Mouse (Mus musculus) liver, embryonic 16.5 days (tissue): Measurements from ENCODE around the gene Pik3r5. TPM values are rescaled to one million over a fixed set of nuclear protein-coding genes. Genes with fewer than 3 reads are reported as not detected.
A peak's percentile ranks its signal among the peaks of the same experiment; 100 is the strongest.

ENCODE experiments used
- ATAC-seq: fragments of 200-750 bp; cut with Nextera tagmentation; 2 replicates; pipeline ENCODE4 v1.8.0; 2017; ENCODE audit warnings: low read depth, mild to moderate bottlenecking, moderate number of reproducible peaks, moderate library complexity
- H3K27ac ChIP-seq: fragments of 300-500 bp; sonication (generic); 2 replicates; pipeline ENCODE4 v1.5.1; 2014; ENCODE audit warnings: mild to moderate bottlenecking, low read length
- H3K27me3 ChIP-seq: fragments of 300-500 bp; sonication (generic); 2 replicates; pipeline ENCODE4 v1.6.1; 2014; ENCODE audit warnings: low read depth, low read length, mixed read lengths; ENCODE audit not compliant: control insufficient read depth, insufficient read depth
- H3K36me3 ChIP-seq: fragments of 300-500 bp; sonication (generic); 2 replicates; pipeline ENCODE4 v1.6.1; 2014; ENCODE audit warnings: mild to moderate bottlenecking; ENCODE audit not compliant: control insufficient read depth, insufficient read depth
- H3K4me1 ChIP-seq: fragments of 300-500 bp; sonication (generic); 2 replicates; pipeline ENCODE4 v1.6.1; 2014; ENCODE audit warnings: low read depth, low read length, mixed read lengths; ENCODE audit not compliant: control insufficient read depth
- H3K4me2 ChIP-seq: fragments of 300-500 bp; sonication (generic); 2 replicates; pipeline ENCODE4 v1.6.1; 2014; ENCODE audit warnings: low read depth, low read length, mixed read lengths
- H3K4me3 ChIP-seq: fragments of 300-500 bp; sonication (generic); 2 replicates; pipeline ENCODE4 v1.5.1; 2014; ENCODE audit warnings: low read depth, mild to moderate bottlenecking, low read length
- H3K9ac ChIP-seq: fragments of 300-500 bp; sonication (generic); 2 replicates; pipeline ENCODE4 v1.6.1; 2014; ENCODE audit warnings: low read depth, low read length
- H3K9me3 ChIP-seq: fragments of 300-500 bp; sonication (generic); replicated peaks from 2 replicates; pipeline ENCODE4 v1.6.1; 2016; ENCODE audit warnings: low read length; ENCODE audit not compliant: control insufficient read depth
- WGBS: fragments of 180-500 bp; shearing (Covaris S2); extraction: QIAGEN DNeasy Blood & Tissue Kit; methylation state at CpG from one replicate; pipeline ENCODE4 v1.1.7; 2014; ENCODE audit not compliant: insufficient replicate concordance; 5-methylcytosine and 5-hydroxymethylcytosine counted together
- polyA plus RNA-seq: library from polyadenylated mRNA; unstranded; fragments of >200 nt; fragmentation: Nextera tagmentation; extraction: Ambion mirVana; gene quantifications from 2 replicates; pipeline ENCODE4 v1.2.1, GENCODE M21; 2015

Pik3r5 gene
- polyA plus RNA-seq, 1 experiment from 2014 or later = 0.65 TPM

- no peak for ATAC-seq
- no peak overlapping the region for H3K4me3 ChIP-seq
- H3K27ac ChIP-seq = no peak overlapping the region
- no peaks in the 10 kb centered on the region for H3K9me3 ChIP-seq
- no peak overlapping the region for H3K9ac ChIP-seq
- 23% methylated on average over 9 of the region's 9 CpGs for WGBS
- no peaks in the 10 kb centered on the region for H3K36me3 ChIP-seq
- H3K27me3 ChIP-seq = no peaks in the 10 kb centered on the region
- no peak overlapping the region for H3K4me2 ChIP-seq
- no peaks in the 10 kb centered on the region for H3K4me1 ChIP-seq
Measured at GRCm38 (mm10) chr11:68417831-68418230, 14.1 kb upstream of the Pik3r5 start.

- WGBS = 62% methylated on average over 8 of the region's 8 CpGs
- no peak overlapping the region for H3K4me2 ChIP-seq
- ATAC-seq = no peak
Measured at GRCm38 (mm10) chr11:68425492-68426315, 6.2 kb upstream of the Pik3r5 start.

GRCm38 (mm10) chr11:68427083-68427570 lies 4.8 kb upstream of the Pik3r5 start:
- WGBS = 61% methylated on average over 5 of the region's 5 CpGs

More at GRCm38 (mm10) chr11:68425492-68426315, 6.2 kb upstream of the Pik3r5 start:
- H3K4me3 ChIP-seq = no peak overlapping the region
- H3K36me3 ChIP-seq = no peaks in the 10 kb centered on the region
- H3K9ac ChIP-seq = no peak overlapping the region
- no peaks in the 10 kb centered on the region for H3K4me1 ChIP-seq
- H3K27me3 ChIP-seq = no peaks in the 10 kb centered on the region; the same call in 1 of the 2 replicates
- H3K9me3 ChIP-seq = no peaks in the 10 kb centered on the region
- no peak overlapping the region for H3K27ac ChIP-seq

GRCm38 (mm10) chr11:68430662-68431061 lies 1.3 kb upstream of the Pik3r5 start:
- peaks cover 15% of the 10 kb centered on the region for H3K27me3 ChIP-seq
- peak overlapping the region; percentile 59 for H3K27ac ChIP-seq
- no peak for ATAC-seq
- H3K9me3 ChIP-seq = no peaks in the 10 kb centered on the region
- 37% methylated on average over 5 of the region's 5 CpGs for WGBS
- H3K9ac ChIP-seq = no peak overlapping the region
- peak overlapping the region; percentile 55; the same call in 1 of the 2 replicates for H3K4me3 ChIP-seq
- H3K4me2 ChIP-seq = peak overlapping the region; percentile 42
- no peaks in the 10 kb centered on the region for H3K36me3 ChIP-seq
- H3K4me1 ChIP-seq = no peaks in the 10 kb centered on the region

More at GRCm38 (mm10) chr11:68427083-68427570, 4.8 kb upstream of the Pik3r5 start:
- Histone ChIP-seq H3K27me3 (peaks cover 6% of the 10 kb centered on the region), H3K27ac (no peak overlapping the region), H3K4me3 (no peak overlapping the region), H3K9me3 (no peaks in the 10 kb centered on the region), H3K4me1 (no peaks in the 10 kb centered on the region), H3K36me3 (no peaks in the 10 kb centered on the region), H3K4me2 (no peak overlapping the region), H3K9ac (no peak overlapping the region)
- no peak for ATAC-seq

GRCm38 (mm10) chr11:68432361-68433021 lies 570 bp downstream of the Pik3r5 start:
- H3K27ac ChIP-seq = no peak overlapping the region; the same call in 1 of the 2 replicates
- no peaks in the 10 kb centered on the region for H3K9me3 ChIP-seq
- no peaks in the 10 kb centered on the region for H3K36me3 ChIP-seq
- peak overlapping the region; percentile 42 for H3K4me2 ChIP-seq
- no peak; the same call in 1 of the 2 replicates for ATAC-seq
- 13% methylated on average over 23 of the region's 23 CpGs for WGBS
- H3K9ac ChIP-seq = no peak overlapping the region
- no peaks in the 10 kb centered on the region for H3K4me1 ChIP-seq
- H3K27me3 ChIP-seq = peaks cover 15% of the 10 kb centered on the region
- H3K4me3 ChIP-seq = peak overlapping the region; percentile 55

GRCm38 (mm10) chr11:68433534-68433933 lies 1.6 kb downstream of the Pik3r5 start:
- Histone ChIP-seq H3K4me2 (no peak overlapping the region), H3K4me3 (no peak overlapping the region), H3K27me3 (peaks cover 15% of the 10 kb centered on the region), H3K36me3 (no peaks in the 10 kb centered on the region), H3K27ac (no peak overlapping the region), H3K9ac (no peak overlapping the region), H3K4me1 (no peaks in the 10 kb centered on the region), H3K9me3 (no peaks in the 10 kb centered on the region)
- no peak for ATAC-seq
- 69% methylated on average over 5 of the region's 5 CpGs for WGBS

GRCm38 (mm10) chr11:68434697-68435096 lies 2.8 kb downstream of the Pik3r5 start:
- 59% methylated on average over 2 of the region's 2 CpGs for WGBS
- Histone ChIP-seq H3K4me1 (no peaks in the 10 kb centered on the region), H3K27ac (no peak overlapping the region), H3K9me3 (no peaks in the 10 kb centered on the region), H3K27me3 (peaks cover 15% of the 10 kb centered on the region), H3K9ac (no peak overlapping the region), H3K36me3 (no peaks in the 10 kb centered on the region), H3K4me3 (no peak overlapping the region), H3K4me2 (no peak overlapping the region)
- no peak for ATAC-seq

- WGBS = 72% methylated on average over 4 of the region's 4 CpGs
- Histone ChIP-seq H3K9me3 (no peaks in the 10 kb centered on the region), H3K36me3 (no peaks in the 10 kb centered on the region), H3K4me1 (no peaks in the 10 kb centered on the region), H3K27ac (no peak overlapping the region), H3K9ac (no peak overlapping the region), H3K4me3 (no peak overlapping the region), H3K27me3 (peaks cover 15% of the 10 kb centered on the region), H3K4me2 (no peak overlapping the region)
- no peak for ATAC-seq
Measured at GRCm38 (mm10) chr11:68435601-68436000, 3.7 kb downstream of the Pik3r5 start.

- no peak overlapping the region for H3K4me3 ChIP-seq
- ATAC-seq = no peak
- 56% methylated on average over 5 of the region's 5 CpGs for WGBS
Measured at GRCm38 (mm10) chr11:68436376-68436775, 4.5 kb downstream of the Pik3r5 start.

More at GRCm38 (mm10) chr11:68436376-68436775, 4.5 kb downstream of the Pik3r5 start:
- Histone ChIP-seq H3K4me1 (no peaks in the 10 kb centered on the region), H3K9ac (no peak overlapping the region), H3K9me3 (no peaks in the 10 kb centered on the region), H3K36me3 (no peaks in the 10 kb centered on the region), H3K4me2 (no peak overlapping the region), H3K27me3 (peaks cover 11% of the 10 kb centered on the region), H3K27ac (no peak overlapping the region)
